Mouse (Mus musculus): ENCODE measurements around the gene Lipe. TPM values are rescaled to one million over a fixed set of nuclear protein-coding genes. Genes with fewer than 3 reads are reported as not detected.
A peak's percentile ranks its signal among the peaks of the same experiment; 100 is the strongest.

Lipe gene
- total RNA-seq, 1 experiment from 2014 or later: 303 TPM

DNA sequence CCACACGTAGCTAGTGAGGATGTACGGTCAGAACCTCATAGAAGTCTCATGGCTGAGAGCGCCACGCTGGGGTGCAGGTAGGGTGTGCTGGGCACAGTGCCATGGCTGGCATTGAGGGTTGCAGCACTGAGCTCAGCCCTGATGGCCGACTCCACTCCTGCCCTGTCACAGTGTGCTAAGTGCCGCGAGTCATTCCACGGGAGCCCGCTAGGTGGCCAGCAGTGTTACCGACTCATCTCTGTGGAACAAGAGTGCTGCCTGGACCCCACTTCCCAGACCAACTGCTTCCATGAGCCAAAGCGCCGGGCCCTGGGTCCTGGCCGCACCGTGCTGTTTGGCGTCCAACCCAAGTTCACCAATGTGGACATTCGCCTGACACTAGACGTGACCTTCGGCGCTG, 35.4 kb downstream of the Lipe start:
- peak; percentile 63 for DNase-seq

DNA sequence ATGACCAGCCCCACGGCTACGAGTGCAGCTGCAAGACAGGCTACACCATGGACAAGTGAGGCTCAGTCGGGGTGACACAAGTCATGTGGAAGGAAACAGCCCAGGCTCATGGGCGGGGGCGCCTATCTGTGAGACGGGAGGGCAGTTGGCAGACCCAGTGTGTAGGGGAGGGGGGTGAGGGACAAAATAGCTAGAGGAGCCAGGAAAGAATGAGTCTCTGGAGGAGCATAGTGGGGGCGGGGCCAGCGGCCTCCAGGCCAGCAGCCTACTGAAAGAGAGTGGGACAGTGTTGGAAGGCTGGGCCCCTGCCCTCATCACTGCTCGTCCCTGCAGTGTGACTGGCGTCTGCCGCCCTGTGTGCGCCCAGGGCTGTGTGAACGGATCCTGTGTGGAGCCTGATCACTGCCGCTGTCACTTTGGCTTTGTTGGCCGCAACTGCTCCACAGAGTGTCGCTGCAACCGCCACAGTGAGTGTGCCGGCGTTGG, 39.7 kb downstream of the Lipe start:
- no peak for DNase-seq

DNA sequence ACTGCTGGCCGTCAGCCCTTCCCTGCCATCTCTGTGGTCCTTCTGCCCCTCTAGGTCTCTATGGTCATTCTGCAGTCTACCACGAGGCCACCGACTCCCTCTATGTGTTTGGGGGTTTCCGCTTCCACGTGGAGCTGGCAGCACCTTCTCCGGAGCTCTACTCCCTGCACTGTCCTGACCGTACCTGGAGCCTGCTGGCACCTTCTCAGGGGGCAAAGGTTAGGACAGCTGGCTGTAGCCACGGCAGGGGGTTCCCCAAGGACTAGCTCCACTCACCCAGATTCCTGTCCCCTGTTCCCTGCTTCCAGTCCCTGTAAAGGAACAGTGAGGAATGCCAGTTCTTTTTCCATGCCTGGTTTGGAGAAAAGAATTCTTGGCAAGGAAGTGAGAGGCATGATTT, 49.6 kb downstream of the Lipe start:
- DNase-seq: no peak

DNA sequence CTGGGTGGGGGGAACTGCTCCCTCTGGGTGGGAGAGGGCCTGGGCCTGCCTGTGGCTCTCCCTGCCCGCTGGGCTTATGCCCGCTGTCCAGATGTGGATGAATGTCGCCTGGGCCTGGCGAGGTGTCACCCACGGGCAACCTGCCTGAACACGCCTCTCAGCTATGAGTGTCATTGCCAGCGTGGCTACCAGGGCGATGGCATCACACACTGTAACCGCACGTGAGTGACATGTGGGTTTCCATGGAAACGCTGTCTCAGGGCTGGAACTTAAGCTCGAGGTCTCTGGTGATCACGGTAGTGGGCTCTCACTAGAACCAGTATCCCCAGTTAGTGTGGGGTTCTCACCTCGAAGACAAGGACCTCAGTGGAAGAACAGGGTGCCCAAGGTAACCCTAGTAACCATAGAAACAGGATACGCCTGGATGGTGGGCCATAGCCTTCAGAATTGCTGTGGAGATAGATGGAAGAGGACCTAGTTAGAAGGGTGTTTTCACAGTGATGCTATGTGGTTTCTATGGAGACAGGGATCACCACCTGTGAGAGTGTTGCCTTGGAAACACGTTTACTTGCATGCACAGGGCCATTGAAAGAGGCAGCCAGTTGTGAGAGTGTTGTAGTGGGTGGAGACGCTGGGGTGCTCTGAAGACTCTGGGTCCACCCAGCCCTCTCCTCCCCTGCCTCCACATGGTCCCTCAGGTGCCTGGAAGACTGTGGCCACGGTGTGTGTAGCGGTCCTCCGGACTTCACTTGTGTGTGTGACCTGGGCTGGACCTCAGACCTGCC, 57.3 kb downstream of the Lipe start:
- no peak for DNase-seq

DNA sequence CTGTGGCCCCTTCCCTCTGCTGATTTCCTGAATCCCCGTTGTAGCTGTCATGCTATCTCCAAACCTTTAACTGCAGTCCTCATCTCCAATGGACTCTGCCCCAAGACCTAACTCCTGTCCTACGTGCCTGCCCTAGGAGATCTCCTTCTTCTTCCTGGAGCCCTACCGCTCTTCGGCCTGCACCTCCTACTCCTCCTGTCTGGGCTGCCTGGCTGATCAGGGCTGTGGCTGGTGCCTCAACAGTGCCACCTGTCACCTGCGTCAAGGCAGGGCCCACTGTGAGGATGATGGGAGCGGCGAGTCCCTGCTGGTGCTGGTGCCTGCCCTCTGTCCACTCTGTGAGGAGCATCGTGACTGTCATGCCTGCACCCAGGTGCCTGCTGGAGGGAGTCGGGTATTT, 59.2 kb downstream of the Lipe start:
- no peak for DNase-seq

DNA sequence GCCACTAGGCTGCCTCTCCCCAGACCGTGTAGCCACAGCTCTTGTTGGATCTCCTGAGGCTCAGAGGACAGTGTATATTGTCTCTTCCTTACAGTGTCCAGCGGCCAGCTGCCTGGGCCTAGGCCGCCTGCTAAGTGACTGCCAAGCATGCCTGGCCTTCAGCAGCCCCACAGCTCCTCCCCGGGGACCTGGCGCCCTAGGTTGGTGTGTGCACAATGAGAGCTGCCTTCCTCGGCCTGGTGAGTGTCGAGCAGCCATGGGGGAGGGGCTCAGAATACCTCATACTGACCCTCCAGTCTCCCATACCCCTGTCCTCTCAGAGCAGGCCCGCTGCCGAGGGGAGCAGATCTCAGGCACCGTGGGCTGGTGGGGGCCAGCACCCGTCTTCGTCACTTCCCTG, 64.0 kb downstream of the Lipe start:
- DNase-seq: no peak

DNA sequence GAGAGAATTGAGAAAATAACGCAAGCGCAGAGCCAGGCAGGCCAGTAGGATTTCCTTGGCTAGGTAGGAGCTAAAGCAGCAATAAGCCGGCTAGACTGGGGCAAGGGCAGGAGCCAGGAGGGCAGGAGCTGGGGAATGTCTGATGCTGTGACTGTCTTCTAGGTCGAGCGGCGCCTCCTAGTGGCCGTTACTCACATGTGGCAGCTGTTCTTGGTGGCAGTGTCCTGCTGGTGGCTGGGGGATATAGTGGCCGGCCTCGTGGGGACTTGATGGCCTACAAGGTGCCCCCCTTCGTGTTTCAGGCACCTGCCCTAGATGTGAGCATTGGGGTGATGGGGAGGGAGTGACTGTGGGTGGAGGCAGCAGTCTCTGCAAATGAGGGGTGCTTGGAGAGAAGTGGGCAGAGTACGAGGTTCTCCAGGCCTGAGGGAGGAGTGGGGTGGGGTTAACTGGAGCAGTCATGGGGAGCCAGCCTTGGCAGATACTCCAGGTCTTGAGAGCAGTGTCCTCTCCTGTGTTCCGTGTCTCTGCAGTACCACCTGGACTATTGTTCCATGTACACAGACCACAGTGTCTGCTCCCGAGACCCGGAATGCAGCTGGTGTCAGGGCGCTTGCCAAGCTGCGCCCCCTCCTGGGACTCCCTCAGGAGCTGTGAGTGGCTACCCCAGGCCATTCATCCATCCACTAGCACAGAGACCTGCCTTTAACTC, 64.8 kb downstream of the Lipe start:
- DNase-seq: peak; percentile 72

Other genes with a start within 250 kb of the Lipe start
- gene Pou2f2, start 219.0 kb downstream of the Lipe start, total RNA-seq (2021): 0.67 and 1.0 TPM in 2 replicates
- gene Dedd2, start 178.1 kb downstream of the Lipe start, total RNA-seq (2021): 17.5 and 18.0 TPM in 2 replicates
- gene Zfp526, start 177.3 kb downstream of the Lipe start, total RNA-seq (2021): 14.6 and 16.0 TPM in 2 replicates
- gene Gsk3a, start 160.9 kb downstream of the Lipe start, total RNA-seq (2021): 97.4 and 108 TPM in 2 replicates
- 19.4 and 33.2 TPM in 2 replicates for gene Erf, start 147.9 kb downstream of the Lipe start, total RNA-seq (2021)
- gene Cic, start 131.0 kb downstream of the Lipe start, total RNA-seq (2021): 134 and 146 TPM in 2 replicates
- gene Pafah1b3, start 100.7 kb downstream of the Lipe start, total RNA-seq (2021): 31.9 and 35.8 TPM in 2 replicates
- gene Prr19, start 97.3 kb downstream of the Lipe start, total RNA-seq (2021): not detected in 2 replicates
- gene Tmem145, start 92.6 kb downstream of the Lipe start, total RNA-seq (2021): 1.6 and 3.7 TPM in 2 replicates
- 56.9 and 77.1 TPM in 2 replicates for gene Megf8, start 81.5 kb downstream of the Lipe start, total RNA-seq (2021)
- gene Cnfn, start 29.0 kb downstream of the Lipe start, total RNA-seq (2021): not detected in 2 replicates
- not detected in 2 replicates for gene Cxcl17, start 14.2 kb upstream of the Lipe start, total RNA-seq (2021)
- 19.9 and 22.7 TPM in 2 replicates for gene Ceacam1, start 78.9 kb upstream of the Lipe start, total RNA-seq (2021)
- gene Ceacam2, start 141.1 kb upstream of the Lipe start, total RNA-seq (2021): 2.3 and 2.7 TPM in 2 replicates
- gene Erich4, start 217.2 kb upstream of the Lipe start, total RNA-seq (2021): not detected in 2 replicates
- 29.1 and 33.1 TPM in 2 replicates for gene Dmac2, start 220.7 kb upstream of the Lipe start, total RNA-seq (2021)
- gene B3gnt8, start 227.9 kb upstream of the Lipe start, total RNA-seq (2021): 0.90 and 2.8 TPM in 2 replicates

All from adrenal gland, postnatal 25 days (tissue).